Mouse (Mus musculus): ENCODE data around the gene Rapgef1. TPM values are rescaled to one million over a fixed set of nuclear protein-coding genes. Genes with fewer than 3 reads are reported as not detected.

The Rapgef1 gene
- 9.0 TPM for polyA plus RNA-seq (2017; shearing (Covaris generic))

DNA sequence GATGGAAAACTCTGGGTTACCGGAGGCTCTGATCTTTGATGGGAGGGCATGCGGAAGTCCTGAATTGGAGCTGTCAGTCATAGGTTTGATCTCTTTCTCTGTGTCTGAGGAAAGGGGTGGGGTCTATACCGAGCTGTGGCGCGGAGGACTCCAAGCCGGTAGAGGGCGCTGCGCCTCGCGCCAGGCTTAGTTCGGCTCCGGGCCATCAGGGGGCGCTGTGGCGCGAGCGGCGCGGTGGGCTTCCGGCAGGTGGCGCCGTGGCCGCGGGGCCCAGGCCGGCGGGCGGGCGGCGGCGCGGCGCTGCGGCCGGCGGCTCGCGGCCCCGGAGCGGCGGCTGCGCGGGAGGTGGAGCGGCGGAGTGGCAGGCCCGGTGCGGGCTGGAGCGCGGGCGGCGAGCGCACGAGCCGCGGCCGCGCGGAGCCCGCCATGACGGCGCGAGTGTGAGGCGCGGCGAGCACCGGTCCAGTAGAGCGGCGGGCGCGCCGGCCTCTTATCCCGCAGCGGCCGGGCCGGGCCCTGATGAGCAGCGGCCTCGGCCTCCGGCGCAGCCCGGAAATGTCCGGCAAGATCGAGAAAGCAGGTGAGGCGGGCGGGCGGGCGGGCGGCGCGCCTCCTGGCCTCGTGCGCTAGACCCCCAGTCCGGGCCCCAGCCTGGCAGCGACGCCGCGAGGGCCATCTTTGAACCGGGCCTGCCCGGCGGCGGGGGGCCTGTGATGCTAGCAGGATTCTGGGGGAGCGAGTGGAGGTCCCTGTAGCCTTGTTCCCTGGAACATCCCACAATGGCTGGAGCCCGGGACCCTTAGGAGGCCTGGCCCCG, at the start of gene Rapgef1:
Rapgef1 (plus strand) TSS at position 237 of the 817 bp plus-strand sequence.

GRCm38 (mm10) chr2:29751497-29751896, 132.0 kb downstream of the Rapgef1 start, which contains the start of gene Gm13420:
Gene Gm13420 (minus strand): TSS chr2:29751685.

DNA sequence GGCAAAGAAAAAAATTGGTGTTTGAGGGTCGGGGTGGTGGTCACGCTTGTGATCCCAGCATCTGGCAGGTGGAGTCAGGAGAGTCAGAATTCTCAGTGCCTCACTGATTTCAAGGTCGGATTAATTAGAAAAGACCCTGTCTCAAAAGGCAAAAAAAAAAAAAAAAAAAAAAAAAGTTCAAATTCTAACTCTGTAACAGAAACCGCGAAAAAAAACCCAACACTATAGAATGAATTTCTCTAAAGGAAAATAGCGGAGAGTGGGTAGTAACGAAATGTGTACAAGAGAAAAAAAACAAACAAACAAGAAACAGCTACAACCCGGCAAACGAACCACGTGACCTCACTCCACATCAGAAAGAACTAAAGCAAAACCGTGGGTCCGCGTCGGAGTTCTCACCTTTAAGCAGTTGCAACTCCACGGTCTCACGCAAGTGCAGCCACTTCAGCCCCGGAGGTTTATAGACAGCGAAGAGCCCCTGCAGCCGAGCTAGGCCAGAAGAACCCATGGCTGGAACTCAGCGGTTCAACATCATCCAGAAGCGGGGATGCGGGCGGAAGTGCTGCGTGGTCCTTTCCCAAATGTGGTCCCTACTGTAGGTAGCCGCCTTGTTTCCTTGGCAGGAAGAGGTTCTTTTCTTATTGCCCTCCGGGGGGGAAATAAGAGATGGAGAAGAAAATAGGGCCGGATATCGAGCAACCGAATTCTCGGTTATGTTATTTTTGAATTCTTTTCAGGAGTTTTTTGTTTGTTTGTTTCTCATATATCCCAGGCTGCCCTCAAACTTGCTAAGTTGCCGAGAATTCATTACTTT, 167.8 kb downstream of the Rapgef1 start, which contains the start of gene Coq4:
Coq4 (plus strand) TSS at position 390 of the 814 bp plus-strand sequence.

DNA sequence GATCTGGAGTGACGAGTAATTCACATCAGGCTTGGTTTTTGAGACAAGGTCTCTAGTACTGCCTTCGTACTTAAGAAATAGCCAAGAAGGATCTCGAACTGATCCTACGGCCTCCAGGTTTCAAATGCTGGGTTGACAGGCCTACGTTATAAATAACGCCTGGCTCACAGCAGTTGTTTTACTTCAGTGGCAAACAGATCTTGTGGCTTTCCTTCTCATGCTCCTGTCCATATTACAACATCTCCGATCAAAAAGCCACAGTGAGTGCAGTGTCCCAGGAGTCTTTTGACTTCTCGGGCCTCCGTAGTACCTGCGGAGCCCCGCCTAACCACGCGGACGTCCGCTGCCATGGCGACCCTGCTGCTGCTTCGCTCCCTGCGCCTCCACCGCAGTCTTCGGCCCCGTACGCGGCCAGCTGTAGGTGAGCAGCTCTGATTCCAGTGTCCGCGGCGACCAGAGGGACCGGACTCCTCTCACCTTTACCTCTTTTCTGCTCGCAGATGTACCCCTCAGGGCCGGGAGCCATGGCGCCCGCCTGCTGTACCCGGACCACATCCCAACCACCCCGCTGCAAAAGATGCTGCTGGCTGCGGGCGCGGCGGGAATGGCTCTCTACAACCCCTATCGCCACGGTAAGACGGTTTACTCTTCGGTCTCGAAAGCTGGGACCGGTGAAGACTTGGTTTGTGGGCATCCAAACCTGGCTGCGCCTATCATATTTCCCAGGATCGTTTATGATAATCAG, 168.6 kb downstream of the Rapgef1 start, which contains the start of gene Trub2:
Trub2 (minus strand) TSS at position 566 of the 745 bp plus-strand sequence.

Other genes starting within 250 kb of the Rapgef1 start
- not detected for gene Gm13420, start 132.0 kb downstream of the Rapgef1 start, polyA plus RNA-seq (2017; shearing (Covaris generic))
- 1.1 TPM for gene Gm13547, start 139.6 kb downstream of the Rapgef1 start, polyA plus RNA-seq (2017; shearing (Covaris generic))
- 12.6 TPM for gene Coq4, start 167.8 kb downstream of the Rapgef1 start, polyA plus RNA-seq (2017; shearing (Covaris generic))
- gene Trub2, start 168.8 kb downstream of the Rapgef1 start, polyA plus RNA-seq (2017; shearing (Covaris generic)) = 36.4 TPM
- gene Slc27a4, start 182.9 kb downstream of the Rapgef1 start, polyA plus RNA-seq (2017; shearing (Covaris generic)) = 2.4 TPM
- 20.4 TPM for gene Urm1, start 200.4 kb downstream of the Rapgef1 start, polyA plus RNA-seq (2017; shearing (Covaris generic))
- gene Cercam, start 249.4 kb downstream of the Rapgef1 start, polyA plus RNA-seq (2017; shearing (Covaris generic)) = 0.50 TPM